In the genomic region with DNA sequence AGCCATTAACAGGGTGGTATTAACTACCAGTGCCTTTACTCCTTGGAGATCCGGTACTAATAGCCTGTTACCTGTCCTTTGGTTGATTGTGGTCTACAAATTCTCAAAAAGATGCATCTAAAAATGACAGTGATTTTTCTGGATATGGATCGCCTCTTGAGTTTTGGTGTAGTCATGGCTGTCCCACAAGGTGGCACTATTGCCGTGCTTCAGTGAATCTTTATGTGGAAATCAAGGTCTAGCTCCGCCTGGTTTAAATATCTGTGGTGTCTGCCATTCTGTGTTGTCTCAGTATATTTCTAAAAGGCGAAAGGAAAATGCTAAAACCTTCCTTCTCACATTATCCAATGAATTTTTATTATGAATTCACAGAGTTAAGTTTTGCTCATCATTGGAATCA, we compare ENCODE assay signal across 9 mouse cellular contexts.
DNase-seq lines count a peak whose midpoint lies in the region; ATAC-seq and TF ChIP-seq lines count a peak whose summit lies in the region.
"Had no signal": no experiment of that assay in that cellular context is flagged by ENCODE, and none has a peak within 500 bp of the region (broad histone marks: within the 10 kb centered on the region; RNA-seq: fewer than 3 reads in every experiment).

No protein-coding gene starts in this region.

- peak; percentile 70 for TF ChIP-seq CTCF in kidney, adult 2 months (conservative IDR thresholded peaks at IDR 0.05; ENCODE audit: insufficient read depth, insufficient read length, low read depth, low read length)

- H3K27ac ChIP-seq in kidney, adult 2 months (ENCODE audit: insufficient read depth, low read depth, low read length) = no peak overlapping the region
- H3K27ac ChIP-seq in kidney, embryonic 16.5 days (ENCODE audit: low read length) = no peak overlapping the region
- H3K27ac ChIP-seq in forebrain, embryonic 13.5 days = no peak overlapping the region
- H3K27ac ChIP-seq: embryonic facial prominence, embryonic 12.5 days had no signal

- no peaks in the 10 kb centered on the region for H3K36me3 ChIP-seq in kidney, adult 2 months (ENCODE audit: control insufficient read depth, insufficient read depth, low read length)
- no peaks in the 10 kb centered on the region for H3K36me3 ChIP-seq in kidney, embryonic 16.5 days (ENCODE audit: insufficient read depth, low read length)
- H3K36me3 ChIP-seq in forebrain, embryonic 13.5 days (ENCODE audit: poor library complexity, severe bottlenecking) = no peaks in the 10 kb centered on the region
- H3K36me3 ChIP-seq: embryonic facial prominence, embryonic 12.5 days had no signal

- no peak overlapping the region for H3K9ac ChIP-seq in kidney, embryonic 16.5 days (replicated peaks; ENCODE audit: low read length)
- no peak overlapping the region for H3K9ac ChIP-seq in forebrain, embryonic 13.5 days
- H3K9ac ChIP-seq: embryonic facial prominence, embryonic 12.5 days had no signal

- no peaks in the 10 kb centered on the region for H3K9me3 ChIP-seq in kidney, embryonic 16.5 days (ENCODE audit: low read length)
- no peaks in the 10 kb centered on the region for H3K9me3 ChIP-seq in forebrain, embryonic 13.5 days (replicated peaks)
- H3K9me3 ChIP-seq: embryonic facial prominence, embryonic 12.5 days had no signal

- H3K4me1 ChIP-seq in kidney, adult 2 months (ENCODE audit: control insufficient read depth, insufficient read depth, low read length) = peaks cover 4% of the 10 kb centered on the region; the same call in 1 of the 2 replicates
- H3K4me1 ChIP-seq in kidney, embryonic 16.5 days (ENCODE audit: insufficient read depth, low read length) = peaks cover 11% of the 10 kb centered on the region
- H3K4me1 ChIP-seq in forebrain, embryonic 13.5 days = peaks cover 12% of the 10 kb centered on the region

- no peak overlapping the region for H3K4me2 ChIP-seq in kidney, embryonic 16.5 days (replicated peaks; ENCODE audit: low read depth, low read length)
- no peak overlapping the region for H3K4me2 ChIP-seq in forebrain, embryonic 13.5 days
- H3K4me2 ChIP-seq: embryonic facial prominence, embryonic 12.5 days had no signal

- no peak overlapping the region for H3K4me3 ChIP-seq in kidney, adult 2 months (ENCODE audit: insufficient read depth, low read depth, low read length)
- no peak overlapping the region for H3K4me3 ChIP-seq in kidney, embryonic 16.5 days (ENCODE audit: low read length)
- no peak overlapping the region for H3K4me3 ChIP-seq in forebrain, embryonic 13.5 days
- H3K4me3 ChIP-seq: embryonic facial prominence, embryonic 12.5 days had no signal

- peak; percentile 71 for DNase-seq in kidney, adult 2 months
- DNase-seq in MN1 (ENCODE audit: low spot score) = peak; percentile 68
- peak; percentile 48 for DNase-seq in cerebellum, adult 9-11 months
- peak; percentile 63 to 69 for DNase-seq in kidney, postnatal 25 days
- peak; percentile 50 for DNase-seq in lung, postnatal 25 days (ENCODE audit: low spot score)

- ATAC-seq in kidney, embryonic 16.5 days (ENCODE audit: low FRiP score, low TSS enrichment) = no peak
- no peak for ATAC-seq in inflammation-experienced regulatory T-cells, adult 6 months
- no peak for ATAC-seq in forebrain, embryonic 13.5 days

- no peak for TF ChIP-seq POLR2A in kidney, adult 2 months (IDR thresholded peaks at IDR 0.05; ENCODE audit: low read depth, low read length)

- WGBS in kidney, adult 2 months = 34% methylated on average over 5 of the region's 5 CpGs
- WGBS in kidney, embryonic 16.5 days = 45% methylated on average over 5 of the region's 5 CpGs
- 39% methylated on average over 5 of the region's 5 CpGs for WGBS in forebrain, embryonic 13.5 days

- H3K27me3 ChIP-seq in kidney, adult 2 months (replicated peaks; ENCODE audit: control insufficient read depth, insufficient read depth, low read length) = no peaks in the 10 kb centered on the region
- H3K27me3 ChIP-seq in kidney, embryonic 16.5 days (ENCODE audit: insufficient read depth, low read length) = no peaks in the 10 kb centered on the region
- H3K27me3 ChIP-seq in forebrain, embryonic 13.5 days = no peaks in the 10 kb centered on the region; the same call in 1 of the 2 replicates
- H3K27me3 ChIP-seq: embryonic facial prominence, embryonic 12.5 days had no signal
